Mouse (Mus musculus): ENCODE data around the gene Faap20.

DNA sequence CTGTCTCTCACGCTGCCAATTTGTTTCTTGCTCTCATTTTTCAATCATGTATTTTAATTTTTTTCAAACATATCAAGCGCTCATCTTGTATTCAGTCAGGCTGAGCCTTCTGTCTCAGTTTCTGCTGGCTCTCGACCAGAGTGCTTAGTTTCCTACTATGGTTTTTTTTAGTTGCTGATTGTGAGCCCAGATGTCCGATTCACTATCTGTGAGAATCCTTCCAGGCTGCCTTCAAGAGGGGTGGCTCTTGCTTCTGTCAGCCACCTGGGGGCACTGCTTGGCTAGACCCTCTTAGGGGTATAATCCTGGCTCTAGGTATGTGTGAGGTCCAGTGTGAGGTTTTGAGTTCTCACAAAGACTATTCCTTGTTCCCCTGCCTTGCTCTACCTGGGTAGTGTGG, 46.4 kb downstream of the Faap20 start:
- TF ChIP-seq CTCF (IDR thresholded peaks at IDR 0.05; ENCODE audit: extremely low read depth, insufficient read depth, low read length) (peak; percentile 38), POLR2A (IDR thresholded peaks at IDR 0.05; ENCODE audit: extremely low read depth, insufficient read depth, low read length) (no peak)

Measured in cortical plate, adult 2 months (tissue).